Mouse (Mus musculus) embryonic facial prominence, embryonic 11.5 days (tissue): ENCODE results near the gene Ngp. TPM values are rescaled to one million over a fixed set of nuclear protein-coding genes. Genes with fewer than 3 reads are reported as not detected.

Experiments used
- ATAC-seq: fragments of 200-750 bp; cut with Nextera tagmentation; replicated peaks from 2 replicates; pipeline ENCODE4 v1.8.0; 2017; ENCODE audit warnings: low read depth; ENCODE audit not compliant: insufficient number of reproducible peaks, low FRiP score, low TSS enrichment
- DNase-seq: peaks from one replicate; pipeline ENCODE4 v3.0.0-alpha.2; 2015; ENCODE audit warnings: low spot score
- H3K27ac ChIP-seq: fragments of 300-500 bp; sonication (generic); replicated peaks from 2 replicates; pipeline ENCODE4 v1.5.1; 2014; ENCODE audit warnings: mild to moderate bottlenecking, low read depth, low read length, control low read depth
- H3K27me3 ChIP-seq: fragments of 300-500 bp; sonication (generic); 2 replicates; pipeline ENCODE4 v1.6.1; 2014; ENCODE audit warnings: mild to moderate bottlenecking, low read length, moderate library complexity, mixed read lengths; ENCODE audit not compliant: control insufficient read depth, insufficient read depth
- H3K36me3 ChIP-seq: fragments of 300-500 bp; sonication (generic); replicated peaks from 2 replicates; pipeline ENCODE4 v1.6.1; 2014; ENCODE audit warnings: low read depth, mild to moderate bottlenecking, low read length, moderate library complexity, mixed read lengths; ENCODE audit not compliant: control insufficient read depth, insufficient read depth
- H3K4me1 ChIP-seq: fragments of 300-500 bp; sonication (generic); 2 replicates; pipeline ENCODE4 v1.6.1; 2014; ENCODE audit warnings: low read length, mixed read lengths; ENCODE audit not compliant: control insufficient read depth, insufficient read depth
- H3K4me2 ChIP-seq: fragments of 300-500 bp; sonication (generic); 2 replicates; pipeline ENCODE4 v1.6.1; 2014; ENCODE audit warnings: low read depth, mild to moderate bottlenecking, control low read depth, low read length, moderate library complexity
- H3K4me3 ChIP-seq: fragments of 300-500 bp; sonication (generic); 2 replicates; pipeline ENCODE4 v1.5.1; 2014; ENCODE audit warnings: low read depth, low read length, control low read depth
- H3K9ac ChIP-seq: fragments of 300-500 bp; sonication (generic); replicated peaks from 2 replicates; pipeline ENCODE4 v1.6.1; 2014; ENCODE audit warnings: mild to moderate bottlenecking, control low read depth, low read length
- H3K9me3 ChIP-seq: fragments of 300-500 bp; sonication (generic); replicated peaks from 2 replicates; pipeline ENCODE4 v1.6.1; 2016; ENCODE audit warnings: mild to moderate bottlenecking, low read length, inconsistent platforms, mixed read lengths; ENCODE audit not compliant: control insufficient read depth
- WGBS: fragments of 180-500 bp; shearing (Covaris S2); extraction: QIAGEN DNeasy Blood & Tissue Kit; methylation state at CpG from one replicate; pipeline ENCODE4 v1.1.7; 2014; 5-methylcytosine and 5-hydroxymethylcytosine counted together
- polyA plus RNA-seq: library from polyadenylated mRNA; unstranded; fragments of >200 nt; fragmentation: Nextera tagmentation; extraction: Ambion mirVana; gene quantifications from 2 replicates; pipeline ENCODE4 v1.2.1, GENCODE M21; 2014

Ngp gene
- polyA plus RNA-seq, 1 experiment from 2014 or later, result 1.5 TPM

GRCm38 (mm10) chr9:110462321-110462720 is 42.8 kb downstream of the Ngp start:
- no peak for DNase-seq
- Histone ChIP-seq H3K4me1 (no peaks in the 10 kb centered on the region), H3K27ac (no peak overlapping the region), H3K36me3 (no peaks in the 10 kb centered on the region), H3K27me3 (no peaks in the 10 kb centered on the region), H3K9ac (no peak overlapping the region), H3K4me3 (no peak overlapping the region), H3K9me3 (no peaks in the 10 kb centered on the region), H3K4me2 (no peak overlapping the region)
- ATAC-seq, result no peak
- 76% methylated on average over 7 of the region's 7 CpGs for WGBS

GRCm38 (mm10) chr9:110463983-110464591 is 44.5 kb downstream of the Ngp start:
- no peaks in the 10 kb centered on the region for H3K4me1 ChIP-seq
- no peak overlapping the region for H3K4me2 ChIP-seq
- H3K27ac ChIP-seq, result no peak overlapping the region
- WGBS, result 85% methylated on average over 6 of the region's 6 CpGs
- H3K36me3 ChIP-seq, result no peaks in the 10 kb centered on the region
- no peak overlapping the region for H3K9ac ChIP-seq
- no peak overlapping the region for H3K4me3 ChIP-seq
- DNase-seq, result no peak
- H3K9me3 ChIP-seq, result no peaks in the 10 kb centered on the region
- ATAC-seq, result no peak
- H3K27me3 ChIP-seq, result no peaks in the 10 kb centered on the region

- 92% methylated on average over 6 of the region's 6 CpGs for WGBS
- no peaks in the 10 kb centered on the region for H3K27me3 ChIP-seq
- no peak overlapping the region for H3K27ac ChIP-seq
- no peaks in the 10 kb centered on the region for H3K36me3 ChIP-seq
- ATAC-seq (no peak), DNase-seq (no peak)
- no peak overlapping the region for H3K9ac ChIP-seq
- no peaks in the 10 kb centered on the region for H3K9me3 ChIP-seq
- no peaks in the 10 kb centered on the region for H3K4me1 ChIP-seq
- no peak overlapping the region for H3K4me3 ChIP-seq
- H3K4me2 ChIP-seq, result no peak overlapping the region
Observed at GRCm38 (mm10) chr9:110465336-110465735, 45.8 kb downstream of the Ngp start.

GRCm38 (mm10) chr9:110466179-110466578 is 46.6 kb downstream of the Ngp start:
- ATAC-seq (no peak), DNase-seq (peak; percentile 19)
- Histone ChIP-seq H3K36me3 (no peaks in the 10 kb centered on the region), H3K27ac (no peak overlapping the region), H3K4me3 (no peak overlapping the region), H3K9me3 (no peaks in the 10 kb centered on the region), H3K9ac (no peak overlapping the region), H3K4me1 (no peaks in the 10 kb centered on the region), H3K27me3 (no peaks in the 10 kb centered on the region), H3K4me2 (no peak overlapping the region)
- 90% methylated on average over 3 of the region's 3 CpGs for WGBS

Other genes starting within 250 kb of the Ngp start
- gene Cspg5, start 176.0 kb upstream of the Ngp start, polyA plus RNA-seq, result 3.1 and 4.8 TPM in 2 replicates
- gene Elp6, start 114.6 kb upstream of the Ngp start, polyA plus RNA-seq, result 35.1 and 37.7 TPM in 2 replicates
- gene Scap, start 86.5 kb upstream of the Ngp start, polyA plus RNA-seq, result 23.2 and 23.6 TPM in 2 replicates
- gene Ptpn23, start 11.5 kb upstream of the Ngp start, polyA plus RNA-seq, result 11.0 and 14.6 TPM in 2 replicates
- gene Klhl18, start 56.9 kb downstream of the Ngp start, polyA plus RNA-seq, result 7.4 and 7.5 TPM in 2 replicates
- gene Kif9, start 57.2 kb downstream of the Ngp start, polyA plus RNA-seq, result 0.59 and 1.2 TPM in 2 replicates
- 49.8 and 51.1 TPM in 2 replicates for gene Setd2, start 112.8 kb downstream of the Ngp start, polyA plus RNA-seq
- gene Nradd, start 204.7 kb downstream of the Ngp start, polyA plus RNA-seq, result 25.1 and 29.2 TPM in 2 replicates
- gene Nbeal2, start 234.4 kb downstream of the Ngp start, polyA plus RNA-seq, result 0.70 and 0.71 TPM in 2 replicates
- gene Ccdc12, start 236.8 kb downstream of the Ngp start, polyA plus RNA-seq, result 117 and 118 TPM in 2 replicates